Comparison of ENCODE assay signal across 26 mouse cellular contexts in the genomic region with DNA sequence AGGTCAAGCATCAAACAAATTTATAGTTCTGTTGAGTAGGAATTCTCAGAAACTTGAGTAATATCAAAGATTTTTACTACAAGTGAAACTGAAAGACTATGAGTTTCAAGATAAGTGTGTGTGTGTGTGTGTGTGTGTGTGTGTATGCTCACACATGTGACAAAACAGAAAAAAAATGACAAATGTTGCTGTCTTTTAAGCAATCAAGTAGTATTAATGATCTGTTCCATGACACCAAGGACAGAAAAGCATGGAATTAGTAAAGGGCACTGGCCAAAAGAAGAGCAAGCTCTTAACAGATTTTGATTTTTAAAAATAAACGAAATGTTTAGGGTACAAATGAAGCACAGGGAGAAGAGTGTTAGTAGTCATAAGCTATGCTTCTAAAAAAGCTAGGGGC. TPM values are rescaled to one million over a fixed set of nuclear protein-coding genes. Genes with fewer than 3 reads are reported as not detected.
DNase-seq lines count a peak whose midpoint lies in the region; ATAC-seq and TF ChIP-seq lines count a peak whose summit lies in the region.
"Had no signal": no experiment of that assay in that cellular context is flagged by ENCODE, and none has a peak within 500 bp of the region (broad histone marks: within the 10 kb centered on the region; RNA-seq: fewer than 3 reads in every experiment).

No protein-coding gene starts in this region.

- no peak overlapping the region for H3K9ac ChIP-seq in CH12.LX (ENCODE audit: insufficient read depth, low read depth)
- no peak overlapping the region for H3K9ac ChIP-seq in forebrain, postnatal 0 days
- H3K9ac ChIP-seq: embryonic facial prominence, embryonic 13.5 days; embryonic facial prominence, embryonic 15.5 days; forebrain, embryonic 12.5 days had no signal

- no peaks in the 10 kb centered on the region for H3K9me3 ChIP-seq in CH12.LX (replicated peaks; ENCODE audit: low read length)
- H3K9me3 ChIP-seq in forebrain, postnatal 0 days (ENCODE audit: low read length): no peaks in the 10 kb centered on the region
- H3K9me3 ChIP-seq: embryonic facial prominence, embryonic 13.5 days; embryonic facial prominence, embryonic 15.5 days; forebrain, embryonic 10.5 days; forebrain, embryonic 12.5 days had no signal

- H3K4me3 ChIP-seq in CH12.LX (replicated peaks in 1 of 3; ENCODE audit: low read depth in 2 of 3, low read length in 2 of 3, poor library complexity in 1 of 3): no peak overlapping the region
- H3K4me3 ChIP-seq in forebrain, postnatal 0 days (ENCODE audit: low read depth, low read length): no peak overlapping the region
- H3K4me3 ChIP-seq: embryonic facial prominence, embryonic 13.5 days; embryonic facial prominence, embryonic 15.5 days; erythroblast, embryonic 14.5 days; forebrain, embryonic 10.5 days; forebrain, embryonic 12.5 days had no signal

- TF ChIP-seq RAD21 in CH12.LX (IDR thresholded peaks at IDR 0.05; ENCODE audit: low read depth, low read length): no peak

- H3K79me2 ChIP-seq in CH12.LX (replicated peaks; ENCODE audit: control insufficient read depth, extremely low read depth, insufficient read depth, poor library complexity, severe bottlenecking): peaks cover 39% of the 10 kb centered on the region

- in situ Hi-C loops in CH12.LX (cut with MboI; ENCODE audit: low pct_ligation_motif_present, low pct_unique_long_range_greater_than_20kb, low sequenced_read_pairs): loop anchor here (10.0 kb wide), 1 partner anchor 155 kb away; no protein-coding TSS in a partner anchor

- 90% methylated on average over 1 of the region's 1 CpGs for WGBS in forebrain, postnatal 0 days

- H3K4me1 ChIP-seq in CH12.LX (ENCODE audit: control insufficient read depth in 1 of 2, insufficient read depth in 2 of 2): peaks cover 2 to 35% of the 10 kb centered on the region in 2 experiments; a peak in 3 of 4 replicates
- H3K4me1 ChIP-seq in forebrain, postnatal 0 days (ENCODE audit: insufficient read depth): peaks cover 7% of the 10 kb centered on the region; the same call in 1 of the 2 replicates

- dilution Hi-C loops in CH12.LX (cut with MboI; ENCODE audit: extremely low pct_ligation_motif_present, extremely low pct_unique_long_range_greater_than_20kb, low sequenced_read_pairs): no loop called here

- no peaks in the 10 kb centered on the region for H3K27me3 ChIP-seq in CH12.LX (replicated peaks)
- no peaks in the 10 kb centered on the region for H3K27me3 ChIP-seq in splenic B cell, adult 2 months (ENCODE audit: control insufficient read depth, insufficient read depth, low read length, poor library complexity, severe bottlenecking)
- no peaks in the 10 kb centered on the region for H3K27me3 ChIP-seq in forebrain, postnatal 0 days (ENCODE audit: insufficient read depth, low read length)
- H3K27me3 ChIP-seq: embryonic facial prominence, embryonic 13.5 days; embryonic facial prominence, embryonic 15.5 days; forebrain, embryonic 12.5 days had no signal

- no peak for ATAC-seq in CD4-positive, CD25-positive, alpha-beta regulatory T cell, adult 4 months
- no peak for ATAC-seq in forebrain, postnatal 0 days
- ATAC-seq: forebrain, embryonic 14.5 days; forebrain, embryonic 16.5 days had no signal

- TF ChIP-seq CTCF in CH12.LX (conservative IDR thresholded peaks at IDR 0.05 in 1 of 2, IDR thresholded peaks at IDR 0.05 in 1 of 2; ENCODE audit: low read depth in 2 of 2, low read length in 2 of 2): no peak
- no peak for TF ChIP-seq CTCF in forebrain, postnatal 0 days (IDR thresholded peaks at IDR 0.05; ENCODE audit: low read depth)

- TF ChIP-seq POLR2A in CH12.LX (IDR thresholded peaks at IDR 0.05; ENCODE audit: low read depth, low read length): no peak

- no peak overlapping the region for H3K27ac ChIP-seq in CH12.LX (ENCODE audit: insufficient read depth, low read depth)
- no peak overlapping the region for H3K27ac ChIP-seq in forebrain, postnatal 0 days (ENCODE audit: low read depth, low read length)
- H3K27ac ChIP-seq: embryonic facial prominence, embryonic 13.5 days; embryonic facial prominence, embryonic 15.5 days; forebrain, embryonic 10.5 days; forebrain, embryonic 12.5 days had no signal

- DNase-seq in CD4-positive, CD25-positive, alpha-beta regulatory T cell, adult 2 months (ENCODE audit: low read depth, low spot score): peak; percentile 24
- DNase-seq in CH12.LX (ENCODE audit: extremely low read depth): no peak
- DNase-seq in naive thymus-derived CD4-positive, alpha-beta T cell, adult 2 months (ENCODE audit: low read depth): peak; percentile 8
- DNase-seq in splenic B cell, adult 2 months (ENCODE audit: low read depth, low spot score): peak; percentile 4
- DNase-seq in spleen, postnatal 10 days (ENCODE audit: low spot score in 2 of 2): no peak
- DNase-seq in forebrain, postnatal 0 days: no peak
- no peak for DNase-seq in cerebellum, adult 11-12 months
- DNase-seq: adrenal gland, adult 2 months; adrenal gland, postnatal 10 days; adrenal gland, postnatal 25 days; cerebellum, adult 18-20 months; cerebellum, adult 8-10 months; cerebellum, adult 9-11 months; cerebellum, postnatal 14 days; cerebellum, postnatal 36 days; embryo, embryonic 11 days had no signal

- peaks cover 0 to 11% of the 10 kb centered on the region in 2 experiments for H3K36me3 ChIP-seq in CH12.LX (replicated peaks in 1 of 2; ENCODE audit: control insufficient read depth in 1 of 2, insufficient read depth in 1 of 2, low read length in 1 of 2)
- H3K36me3 ChIP-seq in splenic B cell, adult 2 months (ENCODE audit: control insufficient read depth, insufficient read depth, low read length, poor library complexity, severe bottlenecking): no peaks in the 10 kb centered on the region
- H3K36me3 ChIP-seq in forebrain, postnatal 0 days (ENCODE audit: insufficient read depth): no peaks in the 10 kb centered on the region
- H3K36me3 ChIP-seq: embryonic facial prominence, embryonic 13.5 days; embryonic facial prominence, embryonic 15.5 days; forebrain, embryonic 12.5 days had no signal

- TF ChIP-seq EP300 in CH12.LX (IDR thresholded peaks at IDR 0.05; ENCODE audit: low read length): no peak

- H3K4me2 ChIP-seq in CH12.LX (ENCODE audit: insufficient read depth, low read depth, poor library complexity, severe bottlenecking): no peak overlapping the region; the same call in 1 of the 2 replicates
- no peak overlapping the region for H3K4me2 ChIP-seq in forebrain, postnatal 0 days (ENCODE audit: low read depth)
- H3K4me2 ChIP-seq: embryonic facial prominence, embryonic 13.5 days; embryonic facial prominence, embryonic 15.5 days had no signal

TF ChIP-seq in CH12.LX, 34 proteins besides CTCF, POLR2A, EP300 and RAD21:
- TF ChIP-seq PAX5 (IDR thresholded peaks at IDR 0.05; ENCODE audit: low read length) (no peak), ZNF384 (IDR thresholded peaks at IDR 0.05; ENCODE audit: low read depth, low read length) (peak; percentile 38; the same call in 1 of the 2 replicates)
TF ChIP-seq in CH12.LX: peak in this region for 1.

RNA-seq across cellular contexts. Expression of a gene that starts 2.7 kb away (rescaled TPM):
- polyA plus RNA-seq in CD4-positive, CD25-positive, alpha-beta regulatory T cell, adult 4 months (2017; shearing (Covaris generic)): 10 to 100 TPM; 13.7 to 17.5 TPM
- total RNA-seq in CH12.LX (2012; rRNA removed) (13.7 and 16.2 TPM in 2 replicates), CH12.LX (2014; rRNA removed) (19.3 and 21.2 TPM in 2 replicates)
- 15.8 and 16.6 TPM in 2 replicates for polyA plus RNA-seq in CH12.LX (2012; ENCODE audit: insufficient read length, low read depth)
- 74.0 and 81.1 TPM in 2 replicates for total RNA-seq in forebrain, postnatal 0 days (2014; rRNA removed)
- polyA plus RNA-seq in forebrain, postnatal 0 days (2015; fragmentation: Nextera tagmentation; extraction: Ambion mirVana): 10.5 and 17.2 TPM in 2 replicates

RNA-seq across cellular contexts. Expression of a gene that starts 2.9 kb away (rescaled TPM):
- polyA plus RNA-seq in CD4-positive, CD25-positive, alpha-beta regulatory T cell, adult 4 months (2017; shearing (Covaris generic)): 100 to 1,000 TPM; 118 to 129 TPM
- 24.1 and 24.8 TPM in 2 replicates for total RNA-seq in CH12.LX (2012; rRNA removed)
- total RNA-seq in CH12.LX (2014; rRNA removed): 47.4 and 56.1 TPM in 2 replicates
- polyA plus RNA-seq in CH12.LX (2012; ENCODE audit: insufficient read length, low read depth): 30.7 and 31.2 TPM in 2 replicates
- 50.2 and 53.0 TPM in 2 replicates for total RNA-seq in forebrain, postnatal 0 days (2014; rRNA removed)
- polyA plus RNA-seq in forebrain, postnatal 0 days (2015; fragmentation: Nextera tagmentation; extraction: Ambion mirVana): 19.7 and 27.5 TPM in 2 replicates

RNA-seq across cellular contexts. Expression of a gene that starts 44.9 kb away (rescaled TPM):
- polyA plus RNA-seq in CD4-positive, CD25-positive, alpha-beta regulatory T cell, adult 4 months (2017; shearing (Covaris generic)): under 1 TPM in 1 of 2 experiments, not detected in 1; 0.28 TPM
- not detected in 2 replicates for total RNA-seq in CH12.LX (2012; rRNA removed)
- total RNA-seq in CH12.LX (2014; rRNA removed): not detected in 2 replicates
- polyA plus RNA-seq in CH12.LX (2012; ENCODE audit: insufficient read length, low read depth): not detected in 2 replicates
- total RNA-seq in forebrain, postnatal 0 days (2014; rRNA removed): not detected in 2 replicates
- polyA plus RNA-seq in forebrain, postnatal 0 days (2015; fragmentation: Nextera tagmentation; extraction: Ambion mirVana): not detected in 2 replicates
- total RNA-seq: adrenal gland, postnatal 10 days; adrenal gland, postnatal 25 days; adrenal gland, postnatal 4 days; common myeloid progenitor, adult 5-6 weeks had no signal
- polyA plus RNA-seq: erythroblast, embryonic 14.5 days had no signal

Comparison
In these comparisons a context has a peak if more than half of its experiments do, and no peak if none do; other contexts are left out.
1. DNase-seq: peak in CD4-positive, CD25-positive, alpha-beta regulatory T cell, adult 2 months (single experiment), naive thymus-derived CD4-positive, alpha-beta T cell, adult 2 months (single experiment) and splenic B cell, adult 2 months (single experiment); none in CH12.LX (single experiment), spleen, postnatal 10 days (0 of 2), forebrain, postnatal 0 days (single experiment) and cerebellum, adult 11-12 months (single experiment).